In genomic region chr5:75943301-75943700, GRCm38 (mm10) we compare ENCODE assay signal across 18 mouse cellular contexts. TPM values are rescaled to one million over a fixed set of nuclear protein-coding genes. Genes with fewer than 3 reads are reported as not detected.
"Had no signal": no experiment of that assay in that cellular context is flagged by ENCODE, and none has a peak within 500 bp of the region (broad histone marks: within the 10 kb centered on the region; RNA-seq: fewer than 3 reads in every experiment).

No protein-coding gene starts in this region.

- H3K4me3 ChIP-seq: liver, embryonic 15.5 days; lung, embryonic 15.5 days; megakaryocyte, embryonic 14.5 days; midbrain, embryonic 13.5 days; midbrain, embryonic 15.5 days; neural tube, embryonic 12.5 days; stomach, embryonic 15.5 days had no signal

- H3K36me3 ChIP-seq: liver, embryonic 15.5 days; lung, embryonic 15.5 days; midbrain, embryonic 13.5 days; midbrain, embryonic 15.5 days; neural tube, embryonic 12.5 days; stomach, embryonic 15.5 days had no signal

- DNase-seq: liver, postnatal 0 days; lung, adult 2 months; lung, postnatal 14 days; lung, postnatal 36 days; right cerebral cortex, postnatal 14 days; thymus, adult 2 months; thymus, postnatal 25 days; thymus, postnatal 4 days had no signal

- H3K27ac ChIP-seq: liver, embryonic 15.5 days; lung, embryonic 15.5 days; macrophage; midbrain, embryonic 13.5 days; midbrain, embryonic 15.5 days; neural tube, embryonic 12.5 days; stomach, embryonic 15.5 days; stomach, postnatal 0 days had no signal

- H3K9ac ChIP-seq: liver, embryonic 15.5 days; liver, postnatal 0 days; lung, embryonic 15.5 days; midbrain, embryonic 13.5 days; midbrain, embryonic 15.5 days; neural tube, embryonic 12.5 days; stomach, embryonic 15.5 days had no signal

- H3K9me3 ChIP-seq: liver, embryonic 15.5 days; lung, embryonic 15.5 days; megakaryocyte, embryonic 14.5 days; midbrain, embryonic 13.5 days; midbrain, embryonic 15.5 days; neural tube, embryonic 12.5 days; stomach, embryonic 15.5 days had no signal

- H3K4me1 ChIP-seq: liver, embryonic 15.5 days; midbrain, embryonic 15.5 days; neural tube, embryonic 12.5 days had no signal

- H3K4me2 ChIP-seq: liver, embryonic 15.5 days; lung, embryonic 15.5 days; midbrain, embryonic 13.5 days; midbrain, embryonic 15.5 days; neural tube, embryonic 12.5 days; stomach, embryonic 15.5 days had no signal

- ATAC-seq: liver, postnatal 0 days; midbrain, embryonic 13.5 days; midbrain, embryonic 15.5 days had no signal

- H3K27me3 ChIP-seq: liver, embryonic 15.5 days; lung, embryonic 15.5 days; midbrain, embryonic 15.5 days; neural tube, embryonic 12.5 days; stomach, embryonic 15.5 days had no signal

RNA-seq across cellular contexts. Expression of gene Kdr, which starts 35.0 kb away (rescaled TPM):
- total RNA-seq: monocyte, adult 5-6 weeks had no signal
